Mouse (Mus musculus): Measurements from ENCODE around the gene Cd99l2. TPM values are rescaled to one million over a fixed set of nuclear protein-coding genes. Genes with fewer than 3 reads are reported as not detected.

Cd99l2 gene
- total RNA-seq (2014; fragmentation: Nextera tagmentation) = 12.7 and 16.1 TPM in 2 replicates
- 21.4 and 22.2 TPM in 2 replicates for total RNA-seq (2017)
- polyA plus RNA-seq (2012) = 2.1 and 3.7 TPM in 2 replicates

DNA sequence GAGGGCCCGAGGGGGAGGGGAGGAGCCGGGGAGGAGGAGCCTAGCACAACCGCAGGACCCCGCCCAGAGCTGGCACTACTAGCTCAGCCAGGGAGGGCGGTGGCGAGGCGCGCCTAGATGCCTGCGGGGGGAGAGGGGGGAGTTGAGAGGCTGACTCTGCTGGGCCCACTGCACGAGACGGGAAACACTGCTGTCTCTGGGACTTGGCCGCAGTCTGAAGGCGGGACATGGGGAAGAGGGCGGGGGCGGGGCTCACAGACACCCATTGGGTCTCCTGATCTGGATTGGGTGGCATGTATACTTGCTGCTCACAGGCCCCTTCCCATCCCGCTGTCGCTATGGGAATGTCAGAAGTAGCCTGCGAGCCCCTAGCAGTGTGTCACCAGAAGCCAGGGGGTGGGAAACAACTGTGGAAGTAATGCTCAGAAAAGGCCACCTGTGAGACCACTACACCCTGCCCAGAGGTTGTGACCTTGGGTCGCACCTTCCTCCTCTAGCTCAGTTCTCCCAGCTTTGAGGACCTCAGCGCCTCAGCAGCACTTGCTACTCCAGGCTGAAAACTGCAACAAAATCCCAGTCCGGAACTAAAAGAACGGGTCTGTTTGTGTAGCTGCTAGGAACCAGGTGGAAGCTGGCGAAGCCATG lies at the start of gene Cd99l2:
TSS of gene Cd99l2 (minus strand) at position 216 of the 645 bp plus-strand sequence.
- peak; percentile 94 for ATAC-seq (ENCODE audit: extremely low read depth, insufficient number of reproducible peaks, low FRiP score, poor library complexity, severe bottlenecking)
- TF ChIP-seq GATA1 (IDR thresholded peaks at IDR 0.05; ENCODE audit: borderline replicate concordance, low read length) (no peak), POLR2AphosphoS5 (IDR thresholded peaks at IDR 0.05; ENCODE audit: insufficient replicate concordance, low read depth, low read length) (no peak), CTCF (IDR thresholded peaks at IDR 0.05; ENCODE audit: low read depth, low read length) (no peak), TAL1 (conservative IDR thresholded peaks at IDR 0.05; ENCODE audit: low read depth, low read length) (no peak), GATA2 (IDR thresholded peaks at IDR 0.05; ENCODE audit: borderline replicate concordance, low read depth, low read length) (no peak)
- H3K4me3 ChIP-seq (ENCODE audit: low read depth, low read length) = peak within 1 kb of the TSS; percentile 73
- H3K9me3 ChIP-seq (replicated peaks) = no peaks in the 10 kb centered on the region
- peaks cover 31% of the 10 kb centered on the region for H3K4me1 ChIP-seq (ENCODE audit: insufficient read depth, low read depth, low read length)
- peak; percentile 67 for DNase-seq (ENCODE audit: low spot score)
- H3K27me3 ChIP-seq (ENCODE audit: insufficient read depth, low read length) = 0 out of 2 replicates have a peak, but pooled peaks cover 6% of the 10 kb centered on the region
- peaks cover 3% of the 10 kb centered on the region for H3K36me3 ChIP-seq (replicated peaks)

GRCm38 (mm10) chrX:71540821-71541510 lies 48.3 kb upstream of the Cd99l2 start:
- ATAC-seq (ENCODE audit: extremely low read depth, insufficient number of reproducible peaks, low FRiP score, poor library complexity, severe bottlenecking) (no peak), DNase-seq (ENCODE audit: low spot score) (no peak)
- H3K27me3 ChIP-seq (ENCODE audit: insufficient read depth, low read length) = no peaks in the 10 kb centered on the region
- no peaks in the 10 kb centered on the region for H3K36me3 ChIP-seq (replicated peaks)
- H3K4me1 ChIP-seq (ENCODE audit: insufficient read depth, low read depth, low read length) = peaks cover 62% of the 10 kb centered on the region
- no peak overlapping the region for H3K4me3 ChIP-seq (ENCODE audit: low read depth, low read length)
- no peaks in the 10 kb centered on the region for H3K9me3 ChIP-seq (replicated peaks)
- TF ChIP-seq POLR2AphosphoS5 (IDR thresholded peaks at IDR 0.05; ENCODE audit: insufficient replicate concordance, low read depth, low read length) (no peak), GATA1 (IDR thresholded peaks at IDR 0.05; ENCODE audit: borderline replicate concordance, low read length) (no peak), CTCF (IDR thresholded peaks at IDR 0.05; ENCODE audit: low read depth, low read length) (no peak), TAL1 (conservative IDR thresholded peaks at IDR 0.05; ENCODE audit: low read depth, low read length) (no peak), GATA2 (IDR thresholded peaks at IDR 0.05; ENCODE audit: borderline replicate concordance, low read depth, low read length) (no peak)

- Histone ChIP-seq H3K9me3 (replicated peaks) (no peaks in the 10 kb centered on the region), H3K4me3 (ENCODE audit: low read depth, low read length) (no peak overlapping the region), H3K4me1 (ENCODE audit: insufficient read depth, low read depth, low read length) (peaks cover 43% of the 10 kb centered on the region), H3K27me3 (ENCODE audit: insufficient read depth, low read length) (no peaks in the 10 kb centered on the region), H3K36me3 (replicated peaks) (no peaks in the 10 kb centered on the region)
- no peak for ATAC-seq (ENCODE audit: extremely low read depth, insufficient number of reproducible peaks, low FRiP score, poor library complexity, severe bottlenecking)
- DNase-seq (ENCODE audit: low spot score) = no peak
- TF ChIP-seq CTCF (IDR thresholded peaks at IDR 0.05; ENCODE audit: low read depth, low read length) (no peak), POLR2AphosphoS5 (IDR thresholded peaks at IDR 0.05; ENCODE audit: insufficient replicate concordance, low read depth, low read length) (no peak), TAL1 (conservative IDR thresholded peaks at IDR 0.05; ENCODE audit: low read depth, low read length) (no peak), GATA2 (IDR thresholded peaks at IDR 0.05; ENCODE audit: borderline replicate concordance, low read depth, low read length) (no peak), GATA1 (IDR thresholded peaks at IDR 0.05; ENCODE audit: borderline replicate concordance, low read length) (no peak)
These were observed 45.1 kb upstream of the Cd99l2 start for GRCm38 (mm10) chrX:71537791-71538190.

DNA sequence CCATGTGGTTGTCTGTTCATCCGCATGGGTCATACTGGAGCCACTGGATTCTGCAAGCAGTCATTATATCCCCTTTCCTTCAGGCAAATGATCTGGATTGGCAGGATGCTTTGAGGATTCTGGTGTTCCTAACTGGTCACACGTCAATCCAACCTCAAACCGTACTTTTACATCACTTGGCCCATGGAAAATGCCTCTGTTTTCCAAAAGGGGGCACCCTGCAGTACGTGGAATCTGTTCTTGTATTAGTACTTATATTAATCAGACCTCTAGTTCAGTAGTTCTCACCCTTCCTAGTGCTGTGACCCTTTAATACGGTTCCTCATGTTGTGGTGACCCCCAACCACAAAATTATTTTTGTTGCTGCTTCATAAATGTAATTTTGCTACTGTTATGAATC lies 41.5 kb upstream of the Cd99l2 start:
- Histone ChIP-seq H3K27me3 (ENCODE audit: insufficient read depth, low read length) (no peaks in the 10 kb centered on the region), H3K4me3 (ENCODE audit: low read depth, low read length) (no peak overlapping the region), H3K4me1 (ENCODE audit: insufficient read depth, low read depth, low read length) (peaks cover 34% of the 10 kb centered on the region), H3K9me3 (replicated peaks) (no peaks in the 10 kb centered on the region), H3K36me3 (replicated peaks) (no peaks in the 10 kb centered on the region)
- TF ChIP-seq GATA1 (IDR thresholded peaks at IDR 0.05; ENCODE audit: borderline replicate concordance, low read length) (no peak), POLR2AphosphoS5 (IDR thresholded peaks at IDR 0.05; ENCODE audit: insufficient replicate concordance, low read depth, low read length) (no peak), GATA2 (IDR thresholded peaks at IDR 0.05; ENCODE audit: borderline replicate concordance, low read depth, low read length) (no peak), CTCF (IDR thresholded peaks at IDR 0.05; ENCODE audit: low read depth, low read length) (no peak), TAL1 (conservative IDR thresholded peaks at IDR 0.05; ENCODE audit: low read depth, low read length) (no peak)
- ATAC-seq (ENCODE audit: extremely low read depth, insufficient number of reproducible peaks, low FRiP score, poor library complexity, severe bottlenecking) (no peak), DNase-seq (ENCODE audit: low spot score) (no peak)

GRCm38 (mm10) chrX:71532635-71533034 lies 40.0 kb upstream of the Cd99l2 start:
- H3K9me3 ChIP-seq (replicated peaks) = no peaks in the 10 kb centered on the region
- H3K27me3 ChIP-seq (ENCODE audit: insufficient read depth, low read length) = no peaks in the 10 kb centered on the region
- TF ChIP-seq GATA1 (IDR thresholded peaks at IDR 0.05; ENCODE audit: borderline replicate concordance, low read length) = no peak
- TF ChIP-seq CTCF (IDR thresholded peaks at IDR 0.05; ENCODE audit: low read depth, low read length) = peak; percentile 27; the same call in 1 of the 2 replicates
- no peaks in the 10 kb centered on the region for H3K36me3 ChIP-seq (replicated peaks)
- H3K4me1 ChIP-seq (ENCODE audit: insufficient read depth, low read depth, low read length) = peaks cover 32% of the 10 kb centered on the region
- no peak overlapping the region for H3K4me3 ChIP-seq (ENCODE audit: low read depth, low read length)
- no peak for ATAC-seq (ENCODE audit: extremely low read depth, insufficient number of reproducible peaks, low FRiP score, poor library complexity, severe bottlenecking)
- no peak for DNase-seq (ENCODE audit: low spot score)

GRCm38 (mm10) chrX:71528646-71529045 lies 36.0 kb upstream of the Cd99l2 start:
- TF ChIP-seq TAL1 (conservative IDR thresholded peaks at IDR 0.05; ENCODE audit: low read depth, low read length) = no peak
- no peak for TF ChIP-seq GATA1 (IDR thresholded peaks at IDR 0.05; ENCODE audit: borderline replicate concordance, low read length)
- TF ChIP-seq GATA2 (IDR thresholded peaks at IDR 0.05; ENCODE audit: borderline replicate concordance, low read depth, low read length) = no peak
- TF ChIP-seq POLR2AphosphoS5 (IDR thresholded peaks at IDR 0.05; ENCODE audit: insufficient replicate concordance, low read depth, low read length) = no peak
- no peak for TF ChIP-seq CTCF (IDR thresholded peaks at IDR 0.05; ENCODE audit: low read depth, low read length)
- H3K4me3 ChIP-seq (ENCODE audit: low read depth, low read length) = no peak overlapping the region
- H3K27me3 ChIP-seq (ENCODE audit: insufficient read depth, low read length) = no peaks in the 10 kb centered on the region
- no peaks in the 10 kb centered on the region for H3K9me3 ChIP-seq (replicated peaks)
- no peaks in the 10 kb centered on the region for H3K36me3 ChIP-seq (replicated peaks)
- H3K4me1 ChIP-seq (ENCODE audit: insufficient read depth, low read depth, low read length) = peaks cover 52% of the 10 kb centered on the region
- ATAC-seq (ENCODE audit: extremely low read depth, insufficient number of reproducible peaks, low FRiP score, poor library complexity, severe bottlenecking) = no peak
- DNase-seq (ENCODE audit: low spot score) = no peak
